Mouse (Mus musculus): ENCODE results near the gene Ngef. TPM values are rescaled to one million over a fixed set of nuclear protein-coding genes. Genes with fewer than 3 reads are reported as not detected.
A peak's percentile ranks its signal among the peaks of the same experiment; 100 is the strongest.

Ngef gene
- polyA plus RNA-seq, 1 experiment from 2014 or later = 8.9 TPM

GRCm38 (mm10) chr1:87600533-87600932 is 26.9 kb upstream of the Ngef start:
- Histone ChIP-seq H3K9me3 (no peaks in the 10 kb centered on the region), H3K9ac (no peak overlapping the region)
- 82% methylated on average over 7 of the region's 7 CpGs for WGBS

GRCm38 (mm10) chr1:87594671-87595070 is 21.0 kb upstream of the Ngef start:
- Histone ChIP-seq H3K27ac (replicated peaks) (no peak overlapping the region), H3K4me3 (no peak overlapping the region), H3K36me3 (no peaks in the 10 kb centered on the region), H3K4me2 (no peak overlapping the region), H3K9ac (no peak overlapping the region), H3K9me3 (no peaks in the 10 kb centered on the region), H3K4me1 (replicated peaks) (no peaks in the 10 kb centered on the region), H3K27me3 (no peaks in the 10 kb centered on the region)
- WGBS = 91% methylated on average over 10 of the region's 10 CpGs
- no peak for ATAC-seq (ENCODE audit: low read depth)

More at GRCm38 (mm10) chr1:87600533-87600932, 26.9 kb upstream of the Ngef start:
- no peaks in the 10 kb centered on the region for H3K27me3 ChIP-seq
- no peaks in the 10 kb centered on the region for H3K36me3 ChIP-seq
- no peak overlapping the region for H3K27ac ChIP-seq (replicated peaks)
- no peak for ATAC-seq (ENCODE audit: low read depth)
- no peaks in the 10 kb centered on the region for H3K4me1 ChIP-seq (replicated peaks)
- no peak overlapping the region for H3K4me3 ChIP-seq
- no peak overlapping the region for H3K4me2 ChIP-seq

GRCm38 (mm10) chr1:87594261-87594660 is 20.6 kb upstream of the Ngef start:
- Histone ChIP-seq H3K27ac (replicated peaks) (no peak overlapping the region), H3K9me3 (no peaks in the 10 kb centered on the region), H3K4me1 (replicated peaks) (no peaks in the 10 kb centered on the region), H3K4me2 (no peak overlapping the region), H3K9ac (no peak overlapping the region), H3K4me3 (no peak overlapping the region), H3K36me3 (no peaks in the 10 kb centered on the region), H3K27me3 (no peaks in the 10 kb centered on the region)
- 65% methylated on average over 3 of the region's 3 CpGs for WGBS
- ATAC-seq (ENCODE audit: low read depth) = no peak

DNA sequence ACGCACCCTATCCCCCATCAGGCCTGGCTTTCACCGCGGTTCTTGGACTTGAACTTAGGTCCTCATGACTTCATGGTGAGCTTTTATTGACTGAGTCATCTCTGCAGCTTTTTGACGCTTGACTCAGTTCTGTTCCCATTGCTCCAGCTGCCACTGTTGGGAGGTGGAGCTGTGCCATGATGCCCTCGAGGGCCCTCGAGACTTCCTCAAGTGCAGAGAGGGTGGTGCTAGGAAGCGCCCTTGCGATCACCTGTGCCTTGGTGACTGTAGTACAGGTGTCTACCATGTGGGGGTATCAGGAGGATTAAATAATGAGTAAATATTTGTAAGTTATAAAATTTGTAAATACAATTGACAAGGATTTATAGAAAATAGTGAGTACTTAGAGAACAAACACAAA is 16.3 kb upstream of the Ngef start:
- no peak for ATAC-seq (ENCODE audit: low read depth)
- H3K27ac ChIP-seq (replicated peaks) = no peak overlapping the region
- H3K36me3 ChIP-seq = no peaks in the 10 kb centered on the region
- H3K4me2 ChIP-seq = no peak overlapping the region
- no peaks in the 10 kb centered on the region for H3K9me3 ChIP-seq
- H3K9ac ChIP-seq = no peak overlapping the region
- no peaks in the 10 kb centered on the region for H3K4me1 ChIP-seq (replicated peaks)
- no peaks in the 10 kb centered on the region for H3K27me3 ChIP-seq
- no peak overlapping the region for H3K4me3 ChIP-seq
- WGBS = 92% methylated on average over 8 of the region's 8 CpGs

GRCm38 (mm10) chr1:87589162-87589561 is 15.5 kb upstream of the Ngef start:
- Histone ChIP-seq H3K4me2 (no peak overlapping the region), H3K27me3 (no peaks in the 10 kb centered on the region), H3K4me3 (no peak overlapping the region), H3K27ac (replicated peaks) (no peak overlapping the region), H3K4me1 (replicated peaks) (no peaks in the 10 kb centered on the region), H3K9ac (no peak overlapping the region), H3K36me3 (no peaks in the 10 kb centered on the region), H3K9me3 (no peaks in the 10 kb centered on the region)
- WGBS = 89% methylated on average over 7 of the region's 7 CpGs
- no peak for ATAC-seq (ENCODE audit: low read depth)

GRCm38 (mm10) chr1:87580824-87581223 is 7.2 kb upstream of the Ngef start:
- Histone ChIP-seq H3K9ac (no peak overlapping the region), H3K36me3 (no peaks in the 10 kb centered on the region), H3K9me3 (no peaks in the 10 kb centered on the region), H3K4me1 (replicated peaks) (peaks cover 6% of the 10 kb centered on the region), H3K4me2 (no peak overlapping the region), H3K4me3 (no peak overlapping the region), H3K27ac (replicated peaks) (no peak overlapping the region), H3K27me3 (peaks cover 7% of the 10 kb centered on the region)
- ATAC-seq (ENCODE audit: low read depth) = no peak
- WGBS = 2% methylated on average over 3 of the region's 3 CpGs

- ATAC-seq (ENCODE audit: low read depth) = no peak
- H3K27ac ChIP-seq (replicated peaks) = no peak overlapping the region
- H3K4me3 ChIP-seq = no peak overlapping the region
- no peak overlapping the region for H3K9ac ChIP-seq
- peaks cover 7% of the 10 kb centered on the region for H3K27me3 ChIP-seq
- H3K36me3 ChIP-seq = no peaks in the 10 kb centered on the region
- H3K9me3 ChIP-seq = no peaks in the 10 kb centered on the region
- peaks cover 22% of the 10 kb centered on the region for H3K4me1 ChIP-seq (replicated peaks)
- WGBS = 81% methylated on average over 6 of the region's 6 CpGs
- no peak overlapping the region for H3K4me2 ChIP-seq
These were observed 5.3 kb upstream of the Ngef start for GRCm38 (mm10) chr1:87578965-87579364.

GRCm38 (mm10) chr1:87574785-87575184 is 1.1 kb upstream of the Ngef start:
- H3K4me2 ChIP-seq = no peak overlapping the region
- H3K9me3 ChIP-seq = peaks cover 5% of the 10 kb centered on the region; the same call in 1 of the 2 replicates
- H3K9ac ChIP-seq = no peak overlapping the region
- WGBS = 30% methylated on average over 7 of the region's 7 CpGs
- peaks cover 5% of the 10 kb centered on the region; the same call in 1 of the 2 replicates for H3K27me3 ChIP-seq
- H3K4me3 ChIP-seq = no peak overlapping the region
- no peaks in the 10 kb centered on the region for H3K36me3 ChIP-seq
- peak overlapping the region; percentile 74 for H3K27ac ChIP-seq (replicated peaks)
- peaks cover 22% of the 10 kb centered on the region for H3K4me1 ChIP-seq (replicated peaks)
- peak; percentile 91 for ATAC-seq (ENCODE audit: low read depth)

DNA sequence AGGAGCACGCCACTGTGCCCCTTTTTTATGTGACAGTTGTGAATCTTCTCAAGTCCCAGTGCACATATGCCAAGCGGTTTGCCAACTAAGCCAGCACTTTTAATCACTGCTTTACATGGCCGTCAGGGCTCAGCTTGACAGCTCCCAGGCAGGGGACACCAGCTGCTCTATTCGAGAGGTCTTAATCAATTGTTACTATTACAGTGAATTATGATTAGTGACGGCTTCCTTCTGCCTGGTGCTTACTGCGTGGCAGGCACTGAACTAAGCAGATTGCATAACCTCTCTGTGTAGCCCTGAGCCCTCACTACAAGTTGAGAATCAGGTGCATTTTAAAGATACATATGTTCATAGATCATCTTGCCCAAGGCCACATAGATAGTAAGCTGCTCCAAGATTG is 683 bp upstream of the Ngef start:
- Histone ChIP-seq H3K4me3 (no peak overlapping the region), H3K9me3 (peaks cover 5% of the 10 kb centered on the region; the same call in 1 of the 2 replicates), H3K4me1 (replicated peaks) (peaks cover 22% of the 10 kb centered on the region), H3K4me2 (no peak overlapping the region), H3K9ac (no peak overlapping the region), H3K27ac (replicated peaks) (peak overlapping the region; percentile 74), H3K27me3 (peaks cover 5% of the 10 kb centered on the region; the same call in 1 of the 2 replicates), H3K36me3 (no peaks in the 10 kb centered on the region)
- peak; percentile 91 for ATAC-seq (ENCODE audit: low read depth)
- WGBS = 21% methylated on average over 6 of the region's 6 CpGs

DNA sequence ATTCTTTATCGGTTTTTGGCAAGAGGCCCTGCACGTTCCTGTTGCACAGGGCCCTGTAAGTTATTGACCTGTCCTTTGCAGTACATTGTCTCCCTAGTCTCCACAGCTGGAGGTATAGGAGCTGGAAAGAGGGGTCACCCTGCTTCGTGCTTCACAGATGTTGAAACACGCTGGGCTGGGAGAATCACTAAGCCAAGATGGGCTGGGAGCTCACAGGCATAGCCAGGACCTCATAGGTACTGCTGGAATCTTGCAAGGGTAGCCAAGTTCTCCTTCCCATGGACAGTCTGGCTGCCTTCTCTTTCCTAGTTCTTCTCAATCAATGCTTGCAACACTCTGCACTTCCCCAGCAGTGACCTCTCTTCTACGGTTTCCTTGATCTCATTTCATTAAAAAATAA is 409 bp downstream of the Ngef start:
- Histone ChIP-seq H3K4me3 (no peak overlapping the region), H3K9ac (no peak overlapping the region), H3K9me3 (peaks cover 5% of the 10 kb centered on the region; the same call in 1 of the 2 replicates), H3K4me2 (no peak overlapping the region), H3K27ac (replicated peaks) (no peak overlapping the region), H3K4me1 (replicated peaks) (peaks cover 22% of the 10 kb centered on the region), H3K27me3 (peaks cover 5% of the 10 kb centered on the region; the same call in 1 of the 2 replicates), H3K36me3 (no peaks in the 10 kb centered on the region)
- ATAC-seq (ENCODE audit: low read depth) = no peak
- 82% methylated on average over 5 of the region's 5 CpGs for WGBS

- Histone ChIP-seq H3K4me2 (no peak overlapping the region), H3K9ac (no peak overlapping the region), H3K27ac (replicated peaks) (no peak overlapping the region), H3K4me1 (replicated peaks) (0 out of 2 replicates have a peak, but pooled peaks cover under 1% of the 10 kb centered on the region), H3K27me3 (peaks cover 11% of the 10 kb centered on the region; the same call in 1 of the 2 replicates), H3K36me3 (no peaks in the 10 kb centered on the region), H3K4me3 (no peak overlapping the region), H3K9me3 (peaks cover 5% of the 10 kb centered on the region; the same call in 1 of the 2 replicates)
- 45% methylated on average over 6 of the region's 6 CpGs for WGBS
- no peak for ATAC-seq (ENCODE audit: low read depth)
These were observed 5.3 kb downstream of the Ngef start for GRCm38 (mm10) chr1:87568398-87568797.

DNA sequence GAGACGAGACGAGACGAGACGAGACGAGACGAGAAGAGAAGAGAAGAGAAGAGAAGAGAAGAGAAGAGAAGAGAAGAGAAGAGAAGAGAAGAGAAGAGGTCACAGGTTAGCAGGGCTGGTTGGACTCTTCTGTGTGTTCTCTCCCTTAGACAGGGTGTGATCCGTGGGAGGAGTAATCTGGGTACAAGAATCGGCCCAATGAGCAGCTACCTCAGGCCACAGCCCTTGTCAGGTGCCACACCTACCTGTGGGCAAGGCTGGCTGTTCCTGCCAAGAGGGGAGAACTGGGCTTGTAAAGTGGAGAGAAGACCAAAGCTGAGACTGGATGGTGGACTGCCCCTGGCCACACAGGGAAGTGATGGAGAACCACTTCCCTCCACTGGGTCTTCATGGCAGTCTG is 7.9 kb downstream of the Ngef start:
- H3K36me3 ChIP-seq = no peaks in the 10 kb centered on the region
- 82% methylated on average over 7 of the region's 8 CpGs for WGBS
- 0 out of 2 replicates have a peak, but pooled peaks cover 3% of the 10 kb centered on the region for H3K4me1 ChIP-seq (replicated peaks)
- no peak overlapping the region for H3K27ac ChIP-seq (replicated peaks)
- H3K9me3 ChIP-seq = no peaks in the 10 kb centered on the region
- no peak for ATAC-seq (ENCODE audit: low read depth)
- H3K9ac ChIP-seq = no peak overlapping the region
- no peak overlapping the region for H3K4me2 ChIP-seq
- H3K27me3 ChIP-seq = 0 out of 2 replicates have a peak, but pooled peaks cover 6% of the 10 kb centered on the region
- H3K4me3 ChIP-seq = no peak overlapping the region

- 52% methylated on average over 3 of the region's 3 CpGs for WGBS
These were observed 10.7 kb downstream of the Ngef start for GRCm38 (mm10) chr1:87562967-87563366.

More at GRCm38 (mm10) chr1:87562967-87563366, 10.7 kb downstream of the Ngef start:
- H3K4me2 ChIP-seq = no peak overlapping the region
- H3K4me1 ChIP-seq (replicated peaks) = 0 out of 2 replicates have a peak, but pooled peaks cover 3% of the 10 kb centered on the region
- H3K4me3 ChIP-seq = no peak overlapping the region
- H3K9ac ChIP-seq = no peak overlapping the region
- peak; percentile 74 for ATAC-seq (ENCODE audit: low read depth)
- no peak overlapping the region for H3K27ac ChIP-seq (replicated peaks)
- 0 out of 2 replicates have a peak, but pooled peaks cover 6% of the 10 kb centered on the region for H3K27me3 ChIP-seq
- H3K36me3 ChIP-seq = no peaks in the 10 kb centered on the region
- no peaks in the 10 kb centered on the region for H3K9me3 ChIP-seq

All from neural tube, embryonic 13.5 days (tissue).